Mouse (Mus musculus) myocyte (in vitro differentiated cells): ENCODE measurements around the gene Hsd3b5. TPM values are rescaled to one million over a fixed set of nuclear protein-coding genes. Genes with fewer than 3 reads are reported as not detected.
"Not testable (repeated sequence)": the region's sequence is repeated elsewhere in the genome, so short reads cannot be mapped to it uniquely, and the experiment has no call there.

Experiments
- H3K27me3 ChIP-seq: one replicate; pipeline ENCODE4 v1.6.1; 2011; ENCODE audit not compliant: control insufficient read depth, insufficient read depth, insufficient read length
- H3K36me3 ChIP-seq: one replicate; pipeline ENCODE4 v1.6.1; 2011; ENCODE audit not compliant: control insufficient read depth, insufficient read depth
- H3K4me2 ChIP-seq: one replicate; pipeline ENCODE4 v1.6.1; 2011; ENCODE audit warnings: low read depth, control low read depth
- H3K4me3 ChIP-seq: one replicate; pipeline ENCODE4 v1.5.1; 2011; ENCODE audit warnings: mild to moderate bottlenecking, control low read depth, moderate library complexity
- H3K79me2 ChIP-seq: one replicate; pipeline ENCODE4 v1.6.1; 2011; ENCODE audit not compliant: control insufficient read depth, insufficient read depth
- H3ac ChIP-seq: one replicate; pipeline ENCODE4 v1.6.1; 2011; ENCODE audit not compliant: control insufficient read depth, insufficient read length
- CEBPB ChIP-seq: IDR thresholded peaks from 2 replicates; pipeline ENCODE4 v1.6.1; 2011; ENCODE audit warnings: mild to moderate bottlenecking, moderate library complexity; ENCODE audit not compliant: poor library complexity, insufficient read depth, severe bottlenecking
- E2F4 ChIP-seq: IDR thresholded peaks from one replicate; pipeline ENCODE4 v1.6.1; 2011; ENCODE audit warnings: mild to moderate bottlenecking, control low read depth, moderate library complexity; ENCODE audit not compliant: insufficient read depth
- MAX ChIP-seq: IDR thresholded peaks from one replicate; pipeline ENCODE4 v1.6.1; 2011; ENCODE audit warnings: low read depth, mild to moderate bottlenecking, control low read depth
- MYOD1 ChIP-seq, 3 experiments: IDR thresholded peaks; one replicate each; pipeline ENCODE4 v1.6.1; 2011; ENCODE audit warnings: control low read depth in 2 of 3, low read depth in 2 of 3, mild to moderate bottlenecking in 2 of 3, moderate library complexity in 1 of 3; ENCODE audit not compliant: insufficient read length in 2 of 3, control insufficient read depth in 1 of 3
- MYOG ChIP-seq, 3 experiments: IDR thresholded peaks; one replicate each; pipeline ENCODE4 v1.6.1; 2011; ENCODE audit warnings: control low read depth in 2 of 3, low read depth in 2 of 3, mild to moderate bottlenecking in 2 of 3; ENCODE audit not compliant: insufficient read length in 2 of 3, control insufficient read depth in 1 of 3, insufficient read depth in 1 of 3
- POLR2A ChIP-seq: IDR thresholded peaks from one replicate; pipeline ENCODE4 v1.6.1; 2011; ENCODE audit warnings: low read depth, mild to moderate bottlenecking, control low read depth, moderate library complexity; ENCODE audit not compliant: insufficient read length
- POLR2AphosphoS2 ChIP-seq: IDR thresholded peaks from one replicate; pipeline ENCODE4 v1.6.1; 2011; ENCODE audit warnings: low read depth, control low read depth; ENCODE audit not compliant: insufficient read length
- REST ChIP-seq: IDR thresholded peaks from one replicate; pipeline ENCODE4 v1.6.1; 2011; ENCODE audit warnings: mild to moderate bottlenecking, control low read depth, moderate library complexity; ENCODE audit not compliant: insufficient read depth, insufficient read length
- SRF ChIP-seq: IDR thresholded peaks from one replicate; pipeline ENCODE4 v1.6.1; 2011; ENCODE audit warnings: low read depth; ENCODE audit not compliant: control insufficient read depth, insufficient read length
- TCF12 ChIP-seq: IDR thresholded peaks from one replicate; pipeline ENCODE4 v1.6.1; 2011; ENCODE audit warnings: mild to moderate bottlenecking, control low read depth; ENCODE audit not compliant: poor library complexity, insufficient read depth, severe bottlenecking
- TCF3 ChIP-seq: IDR thresholded peaks from one replicate; pipeline ENCODE4 v1.6.1; 2011; ENCODE audit warnings: low read depth, control low read depth; ENCODE audit not compliant: insufficient read length
- USF1 ChIP-seq: IDR thresholded peaks from one replicate; pipeline ENCODE4 v1.6.1; 2011; ENCODE audit warnings: low read depth, mild to moderate bottlenecking, control low read depth, moderate library complexity
- polyA plus RNA-seq: library from polyadenylated mRNA; unstranded; fragments of >200 nt; fragmentation: generic; extraction: Trizol; gene quantifications from one replicate; pipeline ENCODE4 v1.2.1, GENCODE M21; 2012; ENCODE audit warnings: missing spikeins

Hsd3b5 gene
- polyA plus RNA-seq = not detected

- H3K79me2 ChIP-seq = no peaks in the 10 kb centered on the region
- no peaks in the 10 kb centered on the region for H3K36me3 ChIP-seq
- H3K4me3 ChIP-seq = no peak within 1 kb of the TSS
- H3K27me3 ChIP-seq = no peaks in the 10 kb centered on the region
- H3K4me2 ChIP-seq = no peak within 1 kb of the TSS
- TF ChIP-seq TCF12 = no peak
- no peak for TF ChIP-seq MYOD1 (IDR thresholded peaks at IDR 0.05; ENCODE audit: control insufficient read depth in 1 of 3, insufficient read length in 2 of 3, low read depth in 2 of 3)
- TF ChIP-seq TCF3 = no peak
- TF ChIP-seq MAX = no peak
- no peak for TF ChIP-seq USF1
- TF ChIP-seq SRF = no peak
- TF ChIP-seq POLR2A = no peak
- no peak within 1 kb of the TSS for H3ac ChIP-seq
Measured at GRCm38 (mm10) chr3:98630152-98630551, at the start of gene Hsd3b5. Hsd3b5 (minus strand) TSS chr3:98630252.

GRCm38 (mm10) chr3:98635145-98635544 is 5.1 kb upstream of the Hsd3b5 start:
- TF ChIP-seq MAX = no peak
- TF ChIP-seq TCF3 = no peak
- TF ChIP-seq SRF = no peak
- TF ChIP-seq MYOG (IDR thresholded peaks at IDR 0.05; ENCODE audit: control insufficient read depth in 1 of 3, insufficient read depth in 1 of 3, insufficient read length in 2 of 3, low read depth in 2 of 3) = no peak
- TF ChIP-seq E2F4 = no peak
- no peak for TF ChIP-seq TCF12
- TF ChIP-seq CEBPB = no peak
- TF ChIP-seq POLR2AphosphoS2 = no peak
- TF ChIP-seq REST = no peak
- no peak for TF ChIP-seq POLR2A
- no peak for TF ChIP-seq MYOD1 (IDR thresholded peaks at IDR 0.05; ENCODE audit: control insufficient read depth in 1 of 3, insufficient read length in 2 of 3, low read depth in 2 of 3)
- TF ChIP-seq USF1 = no peak
- Histone ChIP-seq H3K4me3 (no peak overlapping the region), H3K79me2 (no peaks in the 10 kb centered on the region), H3K27me3 (no peaks in the 10 kb centered on the region), H3K36me3 (no peaks in the 10 kb centered on the region), H3K4me2 (no peak overlapping the region), H3ac (no peak overlapping the region)

GRCm38 (mm10) chr3:98629633-98630032 is 419 bp downstream of the Hsd3b5 start:
- Histone ChIP-seq H3K79me2 (no peaks in the 10 kb centered on the region), H3K27me3 (no peaks in the 10 kb centered on the region), H3K4me2 (no peak overlapping the region), H3K4me3 (no peak overlapping the region), H3ac (no peak overlapping the region), H3K36me3 (no peaks in the 10 kb centered on the region)
- TF ChIP-seq TCF3 = no peak
- TF ChIP-seq TCF12 = no peak
- no peak for TF ChIP-seq POLR2AphosphoS2
- no peak for TF ChIP-seq CEBPB
- TF ChIP-seq SRF = no peak
- TF ChIP-seq MYOD1 (IDR thresholded peaks at IDR 0.05; ENCODE audit: control insufficient read depth in 1 of 3, insufficient read length in 2 of 3, low read depth in 2 of 3) = no peak
- TF ChIP-seq POLR2A = no peak
- TF ChIP-seq MYOG (IDR thresholded peaks at IDR 0.05; ENCODE audit: control insufficient read depth in 1 of 3, insufficient read depth in 1 of 3, insufficient read length in 2 of 3, low read depth in 2 of 3) = no peak
- no peak for TF ChIP-seq MAX
- TF ChIP-seq REST = no peak
- no peak for TF ChIP-seq E2F4
- no peak for TF ChIP-seq USF1

GRCm38 (mm10) chr3:98616786-98617185 is 13.3 kb downstream of the Hsd3b5 start:
- H3K4me2 ChIP-seq, H3K79me2 ChIP-seq, H3K36me3 ChIP-seq: not testable (repeated sequence)

GRCm38 (mm10) chr3:98616244-98616643 is 13.8 kb downstream of the Hsd3b5 start:
- H3K36me3 ChIP-seq, H3ac ChIP-seq, H3K4me2 ChIP-seq, H3K79me2 ChIP-seq, H3K4me3 ChIP-seq, H3K27me3 ChIP-seq: not testable (repeated sequence)

More at GRCm38 (mm10) chr3:98616786-98617185, 13.3 kb downstream of the Hsd3b5 start:
- not testable (repeated sequence) for H3ac ChIP-seq, H3K27me3 ChIP-seq, H3K4me3 ChIP-seq

- H3K36me3 ChIP-seq, H3K4me3 ChIP-seq, H3K79me2 ChIP-seq: not testable (repeated sequence)
Measured at GRCm38 (mm10) chr3:98614406-98614927, 15.6 kb downstream of the Hsd3b5 start.

More at GRCm38 (mm10) chr3:98614406-98614927, 15.6 kb downstream of the Hsd3b5 start:
- H3K4me2 ChIP-seq, H3K27me3 ChIP-seq, H3ac ChIP-seq: not testable (repeated sequence)
